Mouse (Mus musculus): ENCODE results near the gene Ccdc85c.
A peak's percentile ranks its signal among the peaks of the same experiment; 100 is the strongest.

The Ccdc85c gene

DNA sequence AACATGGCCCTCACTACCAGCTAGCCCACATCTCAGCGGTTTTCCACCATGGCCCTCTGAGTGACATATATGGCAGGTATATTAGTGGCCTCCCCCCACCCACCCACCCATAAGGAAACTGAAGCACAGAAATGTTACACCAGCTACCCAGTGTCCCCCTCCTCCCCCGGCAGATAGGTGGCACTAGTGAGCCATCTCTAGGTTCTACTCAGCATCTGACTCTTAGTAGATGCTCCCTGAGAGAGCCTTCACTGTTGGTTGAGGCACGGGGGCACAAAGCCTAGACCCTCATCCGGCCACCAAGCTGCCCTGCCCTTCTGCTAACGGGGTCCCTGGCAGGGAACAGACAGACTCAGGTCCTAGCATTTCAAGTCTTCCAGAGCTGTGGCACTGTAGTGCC, 57.7 kb downstream of the Ccdc85c start:
- no peak for DNase-seq (ENCODE audit: low read depth, low spot score)

DNA sequence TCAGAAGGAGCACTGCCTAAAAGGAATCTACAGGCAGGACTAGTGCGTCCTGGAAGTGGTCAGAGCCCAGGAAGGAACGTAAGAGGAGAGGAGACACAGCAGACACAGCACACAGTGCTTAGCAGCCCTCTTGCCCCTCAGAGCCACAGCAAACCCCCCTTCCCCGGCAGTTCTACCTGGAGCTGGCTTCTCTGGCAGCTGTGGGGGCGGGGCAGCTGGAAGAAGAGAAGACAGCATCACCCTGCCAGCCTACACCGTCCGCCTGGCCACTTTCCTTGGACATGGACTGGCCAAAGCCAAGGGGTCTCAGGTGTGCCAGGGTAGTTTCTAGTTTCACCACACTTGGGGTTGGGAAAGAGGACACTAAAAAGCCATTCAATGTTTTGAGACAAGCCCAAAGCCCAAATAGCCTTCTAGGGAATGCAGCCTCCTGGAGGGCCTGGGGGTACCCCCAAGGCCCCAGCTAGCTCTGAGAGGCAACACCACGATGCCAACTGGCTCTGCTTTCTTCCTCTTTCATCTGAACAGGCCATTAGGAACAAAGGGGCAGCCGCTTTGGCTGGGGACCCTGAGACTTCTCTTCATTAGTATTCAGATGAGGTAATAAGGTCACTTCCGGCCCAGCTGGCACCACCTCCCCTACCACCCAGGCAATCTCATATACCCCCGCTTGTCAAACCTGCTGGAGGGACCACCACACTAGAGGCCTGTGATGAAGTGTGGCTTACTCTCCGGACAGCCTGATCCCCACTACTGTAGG, 58.4 kb downstream of the Ccdc85c start:
- no peak for DNase-seq (ENCODE audit: low read depth, low spot score)

DNA sequence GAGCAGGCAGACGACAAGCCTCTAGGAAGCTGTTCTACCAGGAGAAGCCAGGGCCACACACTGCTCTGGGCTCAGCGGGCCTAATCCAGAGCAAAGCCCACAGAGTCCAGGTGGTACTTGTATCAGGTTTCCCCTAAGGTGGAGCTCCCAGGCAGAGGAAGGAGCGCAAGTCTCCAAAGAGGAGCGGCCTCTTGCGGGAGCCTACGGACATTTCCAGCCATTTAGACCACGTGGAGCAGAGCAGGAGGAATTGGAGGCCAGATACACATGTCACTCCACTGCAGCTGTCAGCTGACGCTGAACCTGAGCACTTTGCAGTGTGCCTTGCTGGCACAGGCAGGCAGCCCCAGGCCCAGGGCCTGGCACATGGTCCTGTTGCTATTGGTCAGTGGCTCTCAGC, 60.1 kb downstream of the Ccdc85c start:
- no peak for DNase-seq (ENCODE audit: low read depth, low spot score)

DNA sequence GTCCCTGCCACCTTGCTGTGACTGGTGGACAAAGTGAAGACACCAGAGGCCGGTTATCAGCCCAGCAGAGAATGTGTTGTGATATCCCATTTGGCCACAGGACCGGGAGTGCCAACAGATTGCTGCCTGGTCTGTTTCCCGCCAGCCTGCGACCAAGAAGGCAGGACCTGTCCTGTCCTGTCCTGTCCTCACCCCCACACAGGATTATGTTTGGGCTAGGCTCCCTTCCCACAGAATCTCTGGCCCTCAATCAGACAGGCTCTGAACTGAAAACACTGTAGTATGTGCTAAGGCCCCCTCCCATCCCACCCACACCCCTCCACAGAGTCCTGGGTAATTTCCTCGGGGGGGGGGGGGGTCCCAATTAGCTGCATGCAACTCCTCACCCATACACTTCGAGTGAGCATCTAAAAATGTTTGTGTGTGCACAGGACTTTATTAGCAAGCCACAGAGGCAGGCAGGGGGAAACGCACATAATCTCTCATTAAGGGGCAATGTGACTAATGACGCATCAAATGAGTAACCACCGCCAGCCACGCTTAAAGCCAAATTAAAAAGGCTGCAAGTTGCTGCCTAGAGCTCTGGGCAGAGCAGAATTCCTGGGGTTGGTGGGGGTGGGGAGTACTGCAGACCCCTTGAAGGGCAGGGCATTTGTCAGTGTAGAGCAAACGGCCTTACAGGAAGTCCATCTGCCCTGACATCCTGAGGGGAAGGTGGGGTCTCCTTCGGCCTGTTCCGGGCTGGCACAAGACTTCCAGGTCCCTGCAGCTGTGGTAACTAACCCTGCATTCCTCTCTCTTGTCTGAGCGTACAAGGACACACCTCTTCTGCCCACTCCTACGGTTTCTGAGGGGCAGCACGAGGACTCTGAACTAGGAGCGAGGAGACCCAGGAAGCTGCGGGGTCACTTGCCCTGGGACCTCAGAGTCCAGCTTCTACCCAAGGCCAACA, 61.9 kb downstream of the Ccdc85c start:
- no peak for DNase-seq (ENCODE audit: low read depth, low spot score)

DNA sequence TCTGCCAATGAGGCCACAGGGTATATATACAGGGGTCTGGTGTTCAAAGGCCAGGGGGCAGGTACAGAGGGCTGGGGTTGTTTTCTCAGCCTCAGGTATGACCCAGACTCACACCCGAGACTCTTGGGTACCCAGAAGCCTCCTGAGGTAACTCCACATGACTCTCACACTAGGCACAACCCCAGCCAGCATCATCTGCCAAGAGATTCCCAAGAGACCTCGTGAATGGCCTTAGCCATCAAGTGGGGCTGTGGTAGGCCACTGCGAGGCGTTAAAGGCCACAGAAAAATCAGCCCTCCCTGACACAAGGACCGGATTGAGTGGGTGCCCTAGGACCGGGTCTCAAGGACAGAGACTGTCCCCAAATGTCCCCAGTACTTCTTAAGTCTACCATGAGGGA, 62.7 kb downstream of the Ccdc85c start:
- no peak for DNase-seq (ENCODE audit: low read depth, low spot score)

DNA sequence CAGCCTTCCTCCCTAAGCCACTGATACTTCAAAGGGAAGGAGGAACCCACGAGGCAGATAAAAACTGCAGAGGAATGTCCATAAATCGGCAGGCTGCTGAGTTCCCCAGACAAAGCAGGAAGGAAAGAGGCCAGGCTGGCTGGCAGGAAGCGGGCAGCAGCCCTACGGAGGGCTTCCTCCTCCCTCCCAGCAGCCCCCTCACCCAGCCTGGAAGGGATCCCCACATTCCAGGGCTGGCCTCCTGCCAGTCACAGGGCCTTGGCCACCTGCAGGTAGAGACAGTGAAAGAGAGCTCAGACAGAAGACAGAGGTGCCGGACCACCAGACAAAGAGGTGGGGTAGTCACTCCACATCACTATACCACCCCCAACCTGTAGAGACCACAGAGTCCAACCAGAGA, 63.2 kb downstream of the Ccdc85c start:
- DNase-seq (ENCODE audit: low read depth, low spot score), result no peak

DNA sequence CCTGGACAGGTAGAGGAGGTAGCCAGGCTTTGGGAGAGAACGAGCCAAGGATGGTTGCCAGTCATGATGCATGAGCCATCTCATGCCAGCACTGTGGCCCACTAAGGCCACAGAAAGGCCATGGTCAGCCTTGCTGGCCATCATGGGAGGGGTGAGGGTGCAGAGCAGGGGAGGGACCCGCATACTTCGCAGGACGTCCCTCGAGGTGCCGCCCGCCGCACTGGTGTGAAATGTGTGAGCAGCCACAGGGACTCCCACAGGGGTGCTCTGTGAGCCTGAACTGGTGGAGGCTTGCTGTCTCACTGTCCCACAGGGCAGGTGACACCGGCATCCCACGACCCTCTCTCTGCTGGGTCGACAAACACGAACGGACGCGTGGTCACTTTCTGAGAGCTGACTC, 64.6 kb downstream of the Ccdc85c start:
- DNase-seq (ENCODE audit: low read depth, low spot score), result no peak

DNA sequence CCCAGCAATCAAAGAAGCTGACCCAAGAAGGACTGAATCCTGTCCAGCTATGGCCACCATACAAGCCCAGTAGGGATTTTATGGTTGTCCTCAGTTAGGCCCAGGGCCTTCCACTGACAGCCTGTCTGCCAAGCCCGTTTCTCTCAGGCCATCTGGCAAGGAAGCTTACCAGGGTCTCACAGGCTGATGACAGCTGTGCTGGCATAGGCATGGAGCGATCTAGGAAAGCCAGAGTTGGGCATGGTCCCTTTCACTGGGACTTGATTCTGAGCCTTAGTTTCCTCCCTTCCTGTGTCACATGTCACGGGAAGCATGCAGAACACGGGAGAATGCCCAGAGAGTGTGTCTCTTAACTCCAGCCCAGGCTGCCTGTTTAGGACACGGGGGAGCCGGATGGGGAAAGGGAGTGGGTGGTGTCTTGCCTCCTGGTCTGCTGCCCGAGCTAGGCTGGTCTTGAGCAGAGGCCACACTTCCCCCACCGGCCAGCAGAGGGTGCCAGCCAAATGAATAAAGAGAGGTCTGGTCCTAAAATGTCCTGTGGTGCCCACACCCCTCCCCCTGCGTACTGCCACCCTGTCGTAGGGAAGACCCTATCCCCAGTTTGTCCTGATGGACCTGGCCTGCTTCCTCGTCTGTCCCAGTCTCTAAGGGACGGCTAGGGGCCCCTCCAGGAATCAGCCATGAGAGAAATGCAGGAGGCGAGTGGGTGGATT, 66.3 kb downstream of the Ccdc85c start:
- DNase-seq (ENCODE audit: low read depth, low spot score), result peak; percentile 61

DNA sequence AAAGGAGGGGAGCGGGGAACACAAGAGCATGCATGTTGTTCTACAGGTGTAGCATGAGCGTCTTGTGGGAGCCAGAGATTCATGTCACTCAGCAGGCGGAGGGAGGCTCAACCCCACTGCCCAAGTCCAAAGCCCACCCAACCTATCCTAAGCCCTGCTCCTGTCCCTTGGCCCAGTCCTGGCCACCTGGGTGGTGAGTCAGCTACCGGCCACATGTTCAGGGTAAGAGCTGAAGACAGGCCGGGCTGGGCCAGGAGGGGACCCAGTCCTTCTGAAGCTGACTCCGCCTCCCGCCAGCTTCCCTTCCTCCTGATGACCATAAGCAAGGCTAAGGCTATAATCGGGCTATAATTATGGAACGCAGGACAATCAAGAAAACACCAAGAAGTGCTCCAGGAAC, 67.0 kb downstream of the Ccdc85c start:
- no peak for DNase-seq (ENCODE audit: low read depth, low spot score)

DNA sequence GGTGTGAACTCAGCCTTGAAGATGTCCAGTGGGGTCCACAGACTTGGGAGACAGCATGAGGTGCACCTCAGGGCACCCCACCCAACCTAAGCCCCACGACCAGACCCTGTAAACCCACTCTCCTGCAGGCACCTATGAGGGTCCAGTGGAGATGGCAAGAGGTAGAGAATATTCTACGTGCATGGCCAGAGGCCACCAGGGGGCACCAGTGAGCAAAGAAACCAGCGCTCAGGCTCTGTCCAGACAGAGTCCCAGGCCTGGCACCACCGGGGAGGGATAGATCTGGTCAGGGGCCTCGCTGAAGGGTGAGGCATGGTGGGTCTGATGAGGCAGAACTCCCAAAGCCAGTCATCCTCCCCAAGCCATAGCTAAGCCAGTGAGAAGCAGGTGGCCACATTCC, 68.6 kb downstream of the Ccdc85c start:
- DNase-seq (ENCODE audit: low read depth, low spot score), result peak; percentile 64

DNA sequence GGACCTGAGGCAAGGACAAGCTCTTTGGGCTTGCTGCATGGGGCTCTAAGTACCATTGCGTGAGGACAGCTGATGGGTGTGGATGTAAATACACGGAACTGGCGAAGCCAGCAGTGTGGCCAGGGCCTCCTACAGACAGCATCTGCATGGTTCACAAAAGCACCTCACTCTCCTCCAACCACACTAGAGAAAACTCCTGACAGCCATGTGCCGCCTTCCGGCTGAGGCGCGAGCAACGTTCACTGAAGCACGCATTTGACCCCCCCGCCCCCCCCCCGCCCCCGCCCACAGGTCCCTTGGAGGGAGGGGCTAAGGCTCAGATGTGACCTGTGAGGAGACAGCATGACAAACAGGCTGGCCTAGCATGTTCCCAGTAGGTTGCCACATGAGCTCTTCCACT, 70.2 kb downstream of the Ccdc85c start:
- no peak for DNase-seq (ENCODE audit: low read depth, low spot score)

DNA sequence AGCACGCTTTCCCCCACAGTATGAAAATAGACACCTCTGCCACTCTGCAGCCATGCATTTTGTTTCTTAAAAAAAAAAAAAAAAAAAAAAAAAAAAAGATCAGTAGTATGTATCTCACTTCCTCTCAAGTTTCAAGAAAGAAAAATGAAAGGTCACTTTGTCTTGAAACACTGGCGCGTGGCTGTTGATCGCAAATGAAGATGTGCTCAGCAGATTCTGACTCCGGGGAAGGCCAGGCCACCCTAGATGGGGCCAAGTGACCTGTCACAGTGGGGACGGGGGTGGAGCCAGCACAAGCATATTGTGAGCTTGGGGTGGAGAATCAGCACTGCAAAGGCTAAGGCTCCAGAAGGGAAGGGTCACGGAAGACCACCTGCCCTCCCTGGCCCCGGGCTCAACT, 71.3 kb downstream of the Ccdc85c start:
- DNase-seq (ENCODE audit: low read depth, low spot score), result no peak

DNA sequence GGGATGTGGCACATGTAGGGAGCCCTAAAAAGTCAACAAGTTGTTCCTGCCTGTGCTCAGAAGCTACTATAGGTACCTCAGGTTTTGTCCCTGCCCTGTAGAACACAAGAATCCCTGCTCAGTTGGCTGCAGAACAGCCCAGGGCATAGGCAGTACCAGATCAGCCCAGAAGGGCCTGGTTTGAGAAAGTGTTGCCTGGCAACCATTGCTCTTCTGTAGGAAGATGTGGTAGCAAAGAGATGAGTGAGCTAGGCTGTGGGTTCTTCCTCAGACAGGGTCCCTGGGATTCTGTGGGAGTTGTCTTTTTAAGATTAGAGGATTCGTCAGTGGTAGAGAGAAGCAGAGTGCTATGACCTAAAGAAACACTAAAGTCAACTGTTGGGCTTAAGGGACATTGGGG, 75.1 kb downstream of the Ccdc85c start:
- DNase-seq (ENCODE audit: low read depth, low spot score), result no peak

DNA sequence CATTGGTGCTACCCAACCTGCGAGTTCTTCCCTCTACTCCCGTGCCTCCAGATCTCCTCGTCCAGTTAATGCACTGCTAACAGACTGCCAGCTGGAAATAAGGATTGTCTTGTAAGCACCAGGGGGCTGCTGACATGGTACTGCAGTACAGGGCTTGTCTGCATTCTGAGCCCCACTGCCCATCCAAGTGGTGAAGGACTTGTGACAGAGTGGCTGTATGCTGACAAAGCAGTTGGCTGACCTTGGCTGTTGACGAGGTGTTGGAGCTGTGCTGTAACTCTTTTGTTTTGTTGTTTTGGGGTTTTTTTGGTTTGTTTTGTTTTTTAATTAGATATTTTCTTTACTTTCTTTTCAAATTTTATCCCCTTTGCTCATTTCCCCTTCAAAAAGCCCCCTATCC, 76.8 kb downstream of the Ccdc85c start:
- DNase-seq (ENCODE audit: low read depth, low spot score), result no peak

DNA sequence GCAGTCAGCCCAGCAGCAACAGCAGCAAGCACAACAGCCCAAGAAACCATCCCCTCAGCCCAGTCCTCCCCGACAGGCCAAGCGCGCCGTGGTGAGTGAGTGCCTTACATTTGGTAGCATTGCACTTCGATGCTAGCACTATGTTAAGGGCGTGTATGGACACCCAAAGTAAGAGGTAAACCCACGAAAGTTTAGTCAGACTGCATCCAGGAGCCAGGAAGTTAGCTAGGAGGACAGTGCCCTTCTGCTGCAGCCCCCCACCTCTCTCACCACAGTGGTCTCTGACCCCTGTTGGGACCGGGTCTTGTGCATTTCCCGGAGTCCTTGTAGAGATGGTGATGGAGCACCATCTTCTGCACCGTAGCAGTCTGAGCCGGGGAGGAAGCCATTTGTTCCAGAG, 79.5 kb downstream of the Ccdc85c start:
- DNase-seq (ENCODE audit: low read depth, low spot score), result no peak

DNA sequence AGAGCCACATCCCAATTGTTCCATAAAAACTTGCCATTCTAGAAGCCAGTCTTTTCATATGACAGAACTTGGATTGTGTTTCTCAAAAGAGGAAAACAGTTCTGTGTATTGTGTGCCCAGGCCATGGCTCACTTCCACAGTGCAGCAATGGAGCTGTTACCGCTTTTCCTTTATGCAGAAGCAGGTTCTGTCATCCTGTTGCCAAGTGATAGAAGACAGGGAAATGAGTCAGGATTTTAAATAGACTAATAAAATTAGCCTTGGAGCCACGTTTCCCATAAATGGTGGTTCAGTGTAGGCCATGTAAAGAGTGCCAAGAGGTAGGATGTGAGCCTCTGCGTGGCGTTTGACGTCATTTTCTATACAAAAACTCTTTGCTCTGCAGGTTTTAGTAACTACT, 81.3 kb downstream of the Ccdc85c start:
- DNase-seq (ENCODE audit: low read depth, low spot score), result no peak

DNA sequence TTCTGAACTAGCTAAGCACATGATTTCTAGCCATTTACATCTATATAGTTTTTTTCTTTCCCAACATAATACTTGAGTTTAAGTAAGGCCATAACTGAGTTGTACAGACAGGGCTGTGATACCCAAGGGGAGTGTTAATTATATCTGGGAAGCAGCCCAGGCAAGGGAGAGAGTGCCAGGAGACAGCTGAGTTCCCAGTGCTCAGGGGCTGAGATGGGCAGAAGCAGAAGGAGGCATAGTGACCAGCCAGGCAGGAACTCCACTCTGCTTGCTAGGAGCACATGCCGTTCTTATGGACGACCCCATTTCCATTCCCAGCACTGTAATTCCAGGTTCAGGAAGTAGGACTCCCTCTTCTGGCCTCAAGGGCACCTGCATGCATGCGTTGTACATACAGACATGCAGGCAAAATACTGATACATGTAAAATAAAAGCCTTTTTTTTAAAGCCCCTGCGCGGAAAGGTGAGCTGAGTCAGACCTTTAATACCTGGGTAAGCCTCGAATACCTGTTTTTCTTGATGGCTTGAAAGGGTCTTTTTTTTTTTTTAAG, 87.6 kb downstream of the Ccdc85c start:
- DNase-seq (ENCODE audit: low read depth, low spot score), result no peak

DNA sequence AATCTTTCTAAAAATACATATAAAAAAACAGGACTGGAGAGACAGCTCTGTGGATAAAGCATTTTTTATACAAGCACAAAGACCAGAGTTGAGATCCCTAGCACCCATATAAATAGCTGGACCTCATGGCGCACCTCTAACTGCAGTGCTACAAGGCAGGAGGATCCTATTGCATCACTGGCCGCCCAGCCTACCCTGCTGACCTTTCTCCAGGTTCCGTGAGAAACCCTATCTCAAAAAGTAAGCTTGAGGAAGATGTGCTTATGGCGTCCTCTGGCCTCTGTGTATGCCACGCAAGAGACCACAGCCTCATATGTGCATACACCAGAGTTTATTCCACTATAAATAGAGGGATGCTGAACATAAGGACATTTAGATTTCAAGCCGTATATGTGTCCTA, 93.5 kb downstream of the Ccdc85c start:
- DNase-seq (ENCODE audit: low read depth, low spot score), result no peak

DNA sequence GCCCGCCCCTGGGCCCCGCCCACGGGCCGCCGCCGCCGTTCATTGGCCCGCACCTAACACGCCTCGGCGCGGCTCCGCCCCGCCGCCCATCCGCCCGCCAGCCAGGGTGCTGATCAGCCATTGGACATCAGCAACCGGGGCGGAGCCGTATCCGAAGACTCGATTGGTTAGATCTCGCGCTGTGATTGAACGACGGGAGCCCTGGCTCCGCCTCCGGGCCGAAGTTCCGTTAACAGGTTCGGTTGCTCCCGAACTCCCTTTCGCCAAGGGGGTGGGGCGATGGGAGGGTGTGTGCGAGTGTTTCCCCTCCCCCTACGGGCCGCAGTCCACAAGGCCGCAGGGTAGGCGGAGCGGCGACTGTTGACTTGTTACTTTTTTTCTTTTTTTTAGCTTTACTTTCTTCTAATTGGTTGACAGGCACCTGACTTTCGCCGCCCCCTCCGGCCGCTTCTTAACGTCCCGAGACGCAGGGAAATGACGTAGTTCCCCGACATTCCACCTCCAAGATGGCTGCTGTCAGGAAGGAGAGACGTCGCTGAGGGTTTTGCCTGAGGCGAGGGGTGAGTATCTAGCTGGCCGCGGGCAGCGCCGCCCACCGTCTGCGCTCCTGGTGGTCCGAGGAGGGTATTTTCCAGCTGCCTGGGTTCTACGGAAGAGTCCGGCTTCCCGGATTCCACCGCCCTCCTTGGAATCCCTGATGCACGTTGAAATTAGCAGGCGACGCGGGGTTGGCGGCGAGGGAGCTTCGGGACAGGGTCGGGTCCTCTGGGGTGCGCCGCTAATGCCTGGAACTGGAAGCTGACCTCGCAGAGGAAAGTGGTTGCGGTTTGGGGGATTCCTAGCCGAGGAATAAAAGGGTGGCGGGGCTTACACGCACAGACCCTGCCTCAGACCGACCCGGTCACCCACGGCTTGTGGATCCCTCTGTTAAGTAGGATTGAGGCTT, 95.6 kb downstream of the Ccdc85c start, which contains the start of gene Ccnk:
TSS of gene Ccnk (plus strand) at position 259 of the 946 bp plus-strand sequence.
- DNase-seq (ENCODE audit: low read depth, low spot score), result peak; percentile 96

DNA sequence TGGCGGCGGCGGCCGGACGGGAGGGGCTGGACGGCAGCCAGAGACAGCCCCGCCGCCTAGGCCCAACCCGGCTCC, 96.1 kb downstream of the Ccdc85c start, which contains the start of gene Setd3:
TSS of gene Setd3 (minus strand) at position 69 of the 75 bp plus-strand sequence.
- no peak for DNase-seq (ENCODE audit: low read depth, low spot score)

Data from embryo, embryonic 11.5 days (tissue).